Mouse (Mus musculus) right cerebral cortex, postnatal 10 days (tissue): Measurements from ENCODE around the gene Hist1h1d.
"Not testable (repeated sequence)": the region's sequence is repeated elsewhere in the genome, so short reads cannot be mapped to it uniquely, and the experiment has no call there.

Experiments
- DNase-seq, 2 experiments: peaks; one replicate each; pipeline ENCODE4 v3.0.0; 2021; ENCODE audit warnings: low spot score in 2 of 2

The Hist1h1d gene

DNA sequence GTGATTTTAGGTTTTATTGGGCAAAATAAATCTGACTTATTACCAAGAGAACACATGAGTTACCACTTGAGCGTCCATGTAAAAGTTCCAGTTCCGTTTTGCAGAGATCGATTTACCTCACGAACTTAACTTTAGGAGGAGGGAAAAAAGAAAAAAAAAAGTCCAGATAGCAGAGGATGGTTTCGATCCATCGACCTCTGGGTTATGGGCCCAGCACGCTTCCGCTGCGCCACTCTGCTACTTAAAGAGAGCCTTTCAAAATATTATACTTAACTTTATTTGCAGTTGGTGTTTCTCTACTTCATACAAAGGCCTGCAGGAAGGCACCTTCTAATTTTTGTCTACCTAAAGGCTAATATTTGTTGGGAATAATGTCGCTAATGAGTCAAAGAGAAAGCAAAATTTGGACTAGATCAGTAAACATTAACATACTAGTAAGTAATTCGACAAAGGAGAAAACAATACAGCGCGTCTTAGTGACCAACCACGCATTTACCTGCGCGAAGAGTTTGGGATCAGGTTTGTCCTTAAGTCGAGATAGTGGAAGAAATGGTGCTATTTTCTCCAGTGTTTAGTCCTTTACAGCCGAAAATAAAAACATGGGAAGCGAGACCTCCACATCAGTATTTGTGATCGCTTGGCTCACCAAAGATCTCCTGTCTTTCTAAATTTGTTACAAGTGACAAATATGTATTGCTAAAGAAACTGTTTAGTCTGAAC lies 22.7 kb upstream of the Hist1h1d start:
- DNase-seq = peak; percentile 57 to 69

DNA sequence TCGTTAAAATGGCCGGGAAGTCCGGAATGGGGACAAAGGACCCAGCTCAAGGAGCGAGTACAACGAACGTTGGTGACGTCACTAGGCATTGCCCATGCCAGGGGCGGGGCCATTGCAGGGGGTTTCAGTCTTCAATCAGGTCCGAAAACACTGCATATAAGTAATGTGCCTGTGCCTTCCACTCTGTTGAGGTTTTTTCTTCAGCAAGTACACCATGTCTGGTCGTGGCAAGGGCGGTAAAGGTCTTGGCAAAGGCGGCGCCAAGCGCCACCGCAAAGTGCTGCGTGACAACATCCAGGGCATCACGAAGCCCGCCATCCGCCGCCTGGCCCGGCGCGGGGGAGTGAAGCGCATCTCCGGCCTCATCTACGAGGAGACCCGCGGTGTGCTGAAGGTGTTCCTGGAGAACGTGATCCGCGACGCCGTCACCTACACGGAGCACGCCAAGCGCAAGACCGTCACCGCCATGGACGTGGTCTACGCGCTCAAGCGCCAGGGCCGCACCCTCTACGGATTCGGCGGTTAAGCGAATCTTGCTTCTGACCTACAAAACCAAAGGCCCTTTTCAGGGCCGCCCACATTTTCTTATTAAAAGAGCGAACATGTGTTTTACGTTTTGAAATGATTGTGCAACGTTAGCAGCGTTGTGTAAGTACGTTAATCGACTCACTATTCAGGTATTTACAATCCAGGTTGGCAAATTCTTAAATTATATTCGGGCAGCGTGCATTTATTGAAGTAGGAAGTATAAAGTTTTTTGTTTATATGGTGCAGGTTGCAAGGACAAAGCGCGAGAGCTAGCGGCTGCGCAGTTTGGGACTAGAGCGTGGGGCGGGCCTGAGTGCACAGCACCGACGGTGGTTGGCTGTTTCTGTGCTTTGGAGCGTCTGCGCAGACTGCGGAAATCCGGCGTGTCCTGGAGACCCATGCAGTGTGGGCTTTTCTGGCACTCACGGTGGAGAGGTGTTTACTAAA lies 21.9 kb upstream of the Hist1h1d start, which contains the start of gene Hist1h4h:
Gene Hist1h4h (plus strand): TSS at position 150 of the 975 bp plus-strand sequence.
- peak; percentile 98 for DNase-seq

DNA sequence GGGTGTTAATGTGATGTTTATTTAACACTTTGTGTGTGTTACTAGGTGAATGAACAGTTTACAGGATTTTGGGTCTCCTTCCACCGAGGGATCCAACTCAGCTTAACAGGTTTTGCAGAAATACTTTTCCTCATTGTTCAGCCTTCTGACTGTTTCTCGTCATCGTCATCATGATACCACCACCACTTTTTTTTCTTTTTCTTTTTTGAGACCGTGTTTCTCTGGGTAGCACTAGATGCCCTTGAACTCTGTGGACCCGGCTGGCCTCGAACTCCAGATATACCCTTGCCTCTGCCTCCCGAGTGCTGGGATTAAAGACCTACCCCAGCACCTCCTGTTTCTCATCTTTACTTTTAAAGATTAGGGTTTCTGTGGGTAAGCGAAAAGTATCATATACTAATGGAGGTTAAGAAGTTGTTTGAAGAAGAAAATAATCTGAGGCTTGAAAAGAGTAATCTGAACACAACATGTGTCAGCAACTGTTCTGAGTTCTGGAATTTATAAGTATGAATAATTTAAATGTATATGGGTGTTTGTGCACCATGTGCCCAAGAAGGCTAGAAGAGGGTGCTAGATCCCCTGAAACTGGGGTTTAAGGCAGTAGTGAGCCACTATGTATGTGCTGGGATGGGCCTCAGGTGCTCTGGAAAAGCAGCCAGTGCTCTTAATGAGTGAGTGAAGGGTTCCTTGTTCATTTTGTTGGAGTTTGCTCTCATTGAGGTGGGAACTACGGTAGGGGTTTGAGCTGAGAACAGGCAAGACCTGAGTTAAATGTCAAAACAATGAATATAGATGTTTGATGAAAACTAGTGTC lies 20.6 kb upstream of the Hist1h1d start:
- DNase-seq = no peak

DNA sequence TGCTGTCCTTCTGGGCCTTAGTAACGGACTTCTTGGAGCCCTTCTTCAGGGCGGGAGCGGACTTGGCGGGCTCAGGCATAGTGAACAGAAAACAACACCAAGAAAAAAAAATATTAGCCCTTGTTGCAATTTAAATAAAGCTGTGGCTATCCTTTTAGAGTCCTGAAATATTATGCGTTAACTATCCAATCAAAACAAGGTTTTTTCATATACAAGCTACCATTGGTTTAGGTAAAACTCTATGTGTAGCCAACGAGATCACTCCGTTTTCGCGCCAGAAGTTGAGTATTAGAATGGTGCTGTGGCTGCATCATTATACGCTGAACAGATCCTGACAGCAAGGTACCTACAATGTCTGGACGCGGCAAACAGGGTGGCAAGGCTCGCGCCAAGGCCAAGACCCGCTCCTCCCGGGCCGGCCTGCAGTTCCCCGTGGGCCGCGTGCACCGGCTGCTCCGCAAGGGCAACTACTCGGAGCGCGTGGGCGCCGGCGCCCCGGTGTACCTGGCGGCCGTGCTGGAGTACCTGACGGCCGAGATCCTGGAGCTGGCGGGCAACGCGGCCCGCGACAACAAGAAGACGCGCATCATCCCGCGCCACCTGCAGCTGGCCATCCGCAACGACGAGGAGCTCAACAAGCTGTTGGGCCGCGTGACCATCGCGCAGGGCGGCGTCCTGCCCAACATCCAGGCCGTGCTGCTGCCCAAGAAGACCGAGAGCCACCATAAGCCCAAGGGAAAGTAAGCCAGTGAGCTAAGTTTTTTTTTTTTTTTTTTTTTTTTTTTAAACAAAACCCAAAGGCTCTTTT lies 19.3 kb upstream of the Hist1h1d start, which contains the start of gene Hist1h2af:
Gene Hist1h2af (plus strand): TSS at position 347 of the 808 bp plus-strand sequence.
- peak; percentile 89 to 93 for DNase-seq

DNA sequence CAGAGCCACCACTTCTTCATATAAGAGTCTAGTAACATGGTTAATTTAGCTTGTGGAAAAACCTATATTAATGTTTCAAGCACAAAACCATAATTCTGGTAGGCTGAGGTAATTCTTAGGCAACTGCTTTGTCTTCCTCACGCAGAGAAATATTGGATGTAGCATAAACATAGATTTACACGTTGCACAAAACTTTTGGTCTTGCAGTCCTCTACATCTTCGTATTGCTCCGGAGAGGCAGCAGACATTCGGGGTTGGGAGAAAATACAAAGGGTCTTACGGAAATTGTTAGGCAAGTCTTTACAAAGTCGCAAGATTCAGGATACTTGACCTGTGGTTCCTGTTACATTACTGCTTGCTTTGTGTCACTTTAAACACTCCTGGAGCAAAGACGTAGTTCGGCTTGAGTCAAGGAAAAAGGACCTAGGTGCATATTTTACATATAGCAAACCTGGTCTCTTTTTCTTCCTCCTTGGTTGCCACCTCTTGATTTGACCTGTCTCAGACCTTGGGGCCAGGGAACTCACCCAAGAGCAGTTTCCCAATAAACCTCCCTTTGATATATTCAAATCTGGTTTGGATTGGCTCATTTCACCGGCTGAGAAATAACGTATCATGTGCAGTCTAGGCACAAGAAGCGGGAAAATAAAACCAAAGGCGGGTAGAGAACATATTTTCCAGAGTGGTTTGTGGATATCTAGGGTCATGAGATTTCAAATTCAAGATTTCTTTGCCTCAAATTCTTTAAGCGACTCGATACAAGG lies 18.5 kb upstream of the Hist1h1d start:
- peak in 1 of 2 experiments; percentile 48 for DNase-seq

DNA sequence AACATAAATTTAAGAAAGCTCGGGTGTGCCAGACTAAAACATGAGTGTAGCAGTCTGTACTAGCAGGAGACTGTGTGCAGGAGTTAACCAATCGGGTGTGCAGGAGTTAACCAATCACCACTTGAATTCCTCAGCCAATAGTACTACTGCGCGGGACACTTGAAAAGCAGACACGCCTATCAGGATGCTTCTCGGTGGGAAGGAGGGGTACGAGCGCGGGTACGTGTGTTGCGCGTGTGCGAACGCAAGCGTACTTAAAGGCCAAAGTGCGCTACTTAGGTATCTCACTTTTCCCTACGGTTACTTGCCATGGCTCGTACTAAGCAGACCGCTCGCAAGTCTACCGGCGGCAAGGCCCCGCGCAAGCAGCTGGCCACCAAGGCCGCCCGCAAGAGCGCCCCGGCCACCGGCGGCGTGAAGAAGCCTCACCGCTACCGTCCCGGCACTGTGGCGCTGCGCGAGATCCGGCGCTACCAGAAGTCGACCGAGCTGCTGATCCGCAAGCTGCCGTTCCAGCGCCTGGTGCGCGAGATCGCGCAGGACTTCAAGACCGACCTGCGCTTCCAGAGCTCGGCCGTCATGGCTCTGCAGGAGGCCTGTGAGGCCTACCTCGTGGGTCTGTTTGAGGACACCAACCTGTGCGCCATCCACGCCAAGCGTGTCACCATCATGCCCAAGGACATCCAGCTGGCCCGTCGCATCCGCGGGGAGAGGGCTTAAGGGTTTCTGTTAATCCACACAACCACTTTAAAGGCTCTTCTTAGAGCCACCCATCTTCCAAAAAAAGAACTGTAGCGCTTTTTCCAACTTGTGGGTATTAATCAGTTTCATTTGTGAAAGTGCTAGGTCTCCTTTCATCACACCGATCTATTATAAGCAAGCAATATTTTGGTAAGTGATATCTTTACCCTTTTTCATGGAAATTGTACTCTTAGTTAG lies 17.7 kb upstream of the Hist1h1d start, which contains the start of gene Hist1h3g:
Gene Hist1h3g (plus strand): TSS at position 286 of the 939 bp plus-strand sequence.
- DNase-seq = peak; percentile 96 to 98

DNA sequence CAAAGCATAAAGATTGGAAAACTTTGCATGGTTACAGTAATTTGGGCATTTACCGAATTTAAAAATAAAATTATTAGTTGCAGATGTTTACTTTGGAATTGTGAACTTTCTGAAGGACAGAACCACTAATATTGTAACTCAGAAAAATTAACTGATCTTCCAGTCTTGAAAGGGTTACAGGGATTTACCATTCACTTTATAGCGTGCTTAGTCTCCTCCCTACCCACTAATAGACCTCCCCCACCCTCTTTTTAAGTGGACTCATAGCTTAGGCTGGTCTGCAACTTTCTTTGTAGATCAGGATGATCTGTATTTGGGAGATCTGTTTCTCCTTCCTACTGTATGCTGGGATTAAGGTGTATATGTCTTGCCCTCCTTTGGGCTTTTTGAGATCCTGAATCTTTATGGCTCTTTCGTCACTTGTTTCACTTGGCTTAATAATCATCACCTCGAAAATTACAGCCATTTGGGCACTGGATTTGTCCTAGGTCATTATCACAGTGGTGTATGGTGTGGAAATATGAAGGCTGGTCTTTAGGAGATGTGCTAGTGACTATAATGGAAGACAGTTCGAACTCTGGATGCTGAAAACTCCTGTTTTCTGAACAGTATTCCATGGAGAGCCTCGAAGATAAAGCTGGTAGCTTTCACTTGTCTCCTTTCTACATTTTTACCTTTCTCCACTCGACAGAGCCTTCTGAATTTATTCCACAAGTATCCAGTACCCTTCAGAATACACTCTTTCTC lies 16.8 kb upstream of the Hist1h1d start:
- DNase-seq = no peak

DNA sequence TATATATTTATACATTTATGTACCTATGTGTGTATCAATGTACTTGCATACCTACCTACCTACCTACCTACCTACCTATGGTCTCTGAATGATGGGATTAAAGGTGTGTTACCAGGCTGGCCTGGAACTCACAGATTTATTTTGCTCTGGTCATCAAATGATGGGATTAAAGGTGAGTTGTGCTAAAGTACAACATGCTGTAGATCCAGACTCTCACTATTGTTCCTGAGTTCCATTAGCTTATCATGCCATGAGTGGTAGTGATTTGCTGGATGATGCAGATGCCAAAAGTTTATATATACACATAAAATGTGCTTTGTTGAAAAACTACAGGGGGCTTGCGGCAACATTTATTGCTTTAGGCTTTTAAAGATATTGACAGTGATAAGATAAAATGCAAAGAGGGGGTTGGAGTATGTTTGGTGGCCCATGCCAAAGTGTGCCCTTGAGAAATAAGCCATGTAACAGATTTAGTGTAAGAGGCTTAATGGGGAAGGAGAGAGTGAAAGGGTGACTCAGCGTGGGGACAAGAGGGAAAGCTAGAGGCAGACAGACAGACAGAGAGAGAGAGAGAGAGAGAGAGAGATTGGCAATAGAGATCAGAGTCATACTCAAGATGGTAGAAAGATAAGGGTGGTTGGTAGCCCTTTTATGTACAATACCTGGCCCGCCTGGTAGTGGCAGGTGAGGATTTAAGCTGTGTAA lies 15.9 kb upstream of the Hist1h1d start:
- no peak for DNase-seq

DNA sequence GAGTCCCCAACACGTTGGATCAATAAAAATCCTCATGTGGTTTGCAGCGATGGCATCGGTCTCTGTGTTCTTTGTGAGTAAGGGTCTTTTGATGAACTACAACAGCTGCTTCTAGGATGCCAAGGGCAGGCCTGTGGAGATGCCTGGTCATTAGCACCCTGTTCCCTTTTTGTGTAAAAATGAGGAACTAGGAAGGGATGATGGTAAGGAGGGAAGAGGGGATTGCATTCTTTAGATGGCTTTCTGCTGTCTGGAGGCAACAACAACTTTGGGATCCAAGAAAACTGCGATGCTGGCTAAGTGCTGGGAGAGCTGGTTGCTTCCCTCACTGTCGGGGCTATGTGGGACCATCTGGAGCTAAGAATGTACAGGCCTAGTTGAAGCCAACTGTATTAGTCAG lies 14.8 kb upstream of the Hist1h1d start:
- no peak for DNase-seq

DNA sequence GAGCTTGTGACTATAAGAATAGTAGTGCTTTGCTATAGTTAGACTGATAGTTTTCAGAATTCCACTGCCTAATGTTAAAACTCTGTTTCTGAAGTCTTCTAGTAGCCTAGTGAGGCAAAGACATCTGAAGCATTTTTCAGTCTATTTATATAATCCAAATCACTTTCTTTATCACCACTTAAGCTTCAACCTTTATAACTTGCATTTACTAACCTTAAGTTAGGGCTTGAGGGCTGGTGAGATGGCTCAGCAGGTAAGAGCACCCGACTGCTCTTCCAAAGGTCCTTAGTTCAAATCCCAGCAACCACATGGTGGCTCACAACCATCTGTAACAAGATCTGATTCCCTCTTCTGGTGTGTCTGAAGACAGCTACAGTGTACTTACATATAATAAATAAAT lies 13.2 kb upstream of the Hist1h1d start:
- DNase-seq = not testable (repeated sequence)

DNA sequence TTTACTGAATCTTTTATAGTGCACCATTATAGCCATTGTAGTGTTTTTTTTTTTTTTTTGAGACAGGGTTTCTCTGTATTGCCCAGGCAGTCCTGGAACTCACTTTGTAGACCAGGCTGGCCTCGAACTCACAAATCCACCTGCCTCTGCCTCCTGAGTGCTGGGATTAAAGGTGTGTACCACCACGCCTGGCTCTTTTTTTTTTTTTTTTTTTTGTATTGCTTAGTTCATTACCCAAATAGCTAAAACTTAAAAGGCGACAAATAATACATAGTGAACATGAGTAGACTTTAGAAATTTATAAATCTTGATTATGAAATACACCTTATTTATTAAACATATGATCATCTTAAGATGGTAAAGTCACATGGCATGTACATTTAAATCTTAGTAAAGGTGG lies 11.6 kb upstream of the Hist1h1d start:
- no peak for DNase-seq

DNA sequence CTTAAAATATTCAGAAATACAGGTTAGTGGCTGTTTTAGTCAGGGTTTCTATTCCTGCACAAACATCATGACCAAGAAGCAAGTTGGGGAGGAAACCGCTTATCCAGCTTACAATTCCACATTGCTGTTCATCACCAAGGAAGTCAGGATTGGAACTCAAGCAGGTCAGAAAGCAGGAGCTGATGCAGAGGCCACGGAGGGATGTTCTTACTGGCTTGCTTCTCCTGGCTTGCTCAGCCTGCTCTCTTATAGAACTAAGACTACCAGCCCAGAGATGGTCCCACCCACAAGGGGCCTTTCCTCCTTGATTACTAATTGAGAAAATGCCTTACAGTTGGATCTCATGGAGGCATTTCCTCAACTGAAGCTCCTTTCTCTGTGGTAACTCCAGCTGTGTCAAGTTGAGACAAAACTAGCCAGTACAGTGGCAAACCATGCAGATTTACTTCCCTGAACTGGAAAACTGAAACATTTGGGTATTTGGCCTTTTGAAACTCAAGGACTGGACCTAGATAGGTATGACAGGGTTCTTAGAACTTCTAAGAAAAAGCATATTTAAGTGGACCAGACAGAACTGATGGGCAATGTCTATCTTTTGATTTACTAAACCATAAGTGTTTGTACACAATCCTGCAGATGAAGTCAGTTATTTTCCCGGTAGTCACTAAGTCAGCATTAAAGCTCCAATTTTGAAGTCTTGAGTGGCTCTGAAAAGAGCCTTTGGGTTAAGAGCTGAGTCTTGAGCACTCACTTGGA lies 10.7 kb upstream of the Hist1h1d start:
- DNase-seq = not testable (repeated sequence)

DNA sequence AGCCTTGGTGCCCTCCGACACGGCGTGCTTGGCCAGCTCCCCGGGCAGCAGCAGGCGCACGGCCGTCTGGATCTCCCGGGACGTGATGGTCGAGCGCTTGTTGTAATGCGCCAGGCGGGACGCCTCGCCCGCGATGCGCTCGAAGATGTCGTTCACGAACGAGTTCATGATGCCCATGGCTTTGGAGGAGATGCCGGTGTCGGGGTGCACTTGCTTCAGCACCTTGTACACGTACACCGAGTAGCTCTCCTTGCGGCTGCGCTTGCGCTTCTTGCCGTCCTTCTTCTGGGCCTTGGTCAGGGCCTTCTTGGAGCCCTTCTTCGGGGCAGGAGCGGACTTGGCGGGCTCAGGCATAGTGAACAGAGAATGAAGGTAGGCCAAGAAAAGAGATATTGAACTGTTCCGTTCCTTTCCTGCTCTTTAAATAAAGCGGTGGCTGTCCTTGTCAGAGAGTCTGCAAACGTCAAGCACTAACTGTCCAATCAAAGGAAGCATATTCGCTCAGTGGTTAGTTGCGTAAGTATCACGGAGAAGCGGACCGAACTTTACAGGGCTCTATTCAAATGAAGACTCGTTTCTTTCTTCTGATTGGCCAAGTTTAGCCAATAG lies 10.0 kb upstream of the Hist1h1d start, which contains the start of gene Hist1h2bh:
Gene Hist1h2bh (minus strand): TSS at position 394 of the 609 bp plus-strand sequence.
- DNase-seq = peak; percentile 80 to 93

DNA sequence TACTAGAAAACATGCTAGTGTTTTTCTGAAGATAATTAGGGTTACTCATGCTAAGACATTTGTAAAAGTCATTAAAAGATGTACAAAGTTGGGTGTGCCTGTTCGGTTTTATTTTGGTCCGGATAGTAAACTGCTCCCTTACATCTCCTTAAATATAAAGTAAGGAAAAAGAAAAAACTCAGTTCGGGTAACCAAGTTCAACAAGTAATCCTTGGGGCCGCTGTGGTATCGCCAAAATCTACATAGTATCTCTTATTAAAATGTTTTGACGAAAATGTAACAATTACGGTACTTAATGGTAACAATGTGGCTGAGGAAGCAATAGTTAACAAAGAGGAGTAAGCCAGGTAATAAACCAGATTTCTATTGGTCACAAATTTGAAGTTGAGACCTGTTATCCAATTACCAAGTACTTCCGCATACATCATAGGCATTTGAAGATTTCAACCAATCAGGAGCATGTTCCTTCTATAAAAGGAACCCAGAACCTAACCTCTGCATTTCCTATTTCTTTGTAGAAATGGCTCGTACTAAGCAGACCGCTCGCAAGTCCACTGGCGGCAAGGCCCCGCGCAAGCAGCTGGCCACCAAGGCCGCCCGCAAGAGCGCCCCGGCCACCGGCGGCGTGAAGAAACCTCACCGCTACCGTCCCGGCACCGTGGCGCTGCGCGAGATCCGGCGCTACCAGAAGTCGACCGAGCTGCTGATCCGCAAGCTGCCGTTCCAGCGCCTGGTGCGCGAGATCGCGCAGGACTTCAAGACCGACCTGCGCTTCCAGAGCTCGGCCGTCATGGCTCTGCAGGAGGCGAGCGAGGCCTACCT lies 8.9 kb upstream of the Hist1h1d start, which contains the start of gene Hist1h3f:
Gene Hist1h3f (plus strand): TSS at position 88 of the 822 bp plus-strand sequence.
- DNase-seq = peak; percentile 66 to 82

DNA sequence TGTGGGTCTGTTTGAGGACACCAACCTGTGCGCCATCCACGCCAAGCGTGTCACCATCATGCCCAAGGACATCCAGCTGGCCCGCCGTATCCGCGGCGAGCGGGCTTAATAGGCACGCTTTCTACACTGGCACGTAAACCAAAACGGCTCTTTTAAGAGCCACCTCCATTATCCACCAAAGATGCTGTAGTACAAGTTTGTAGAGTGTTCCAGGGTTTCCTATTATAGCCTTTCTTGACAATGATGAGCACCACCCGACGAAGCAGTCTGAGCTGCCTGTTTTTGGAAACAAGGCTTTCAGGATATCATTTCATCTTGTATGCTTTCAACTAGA lies 8.3 kb upstream of the Hist1h1d start:
- DNase-seq = not testable (repeated sequence)
